Mouse (Mus musculus): Measurements from ENCODE around the gene Rhoh.

Rhoh gene

DNA sequence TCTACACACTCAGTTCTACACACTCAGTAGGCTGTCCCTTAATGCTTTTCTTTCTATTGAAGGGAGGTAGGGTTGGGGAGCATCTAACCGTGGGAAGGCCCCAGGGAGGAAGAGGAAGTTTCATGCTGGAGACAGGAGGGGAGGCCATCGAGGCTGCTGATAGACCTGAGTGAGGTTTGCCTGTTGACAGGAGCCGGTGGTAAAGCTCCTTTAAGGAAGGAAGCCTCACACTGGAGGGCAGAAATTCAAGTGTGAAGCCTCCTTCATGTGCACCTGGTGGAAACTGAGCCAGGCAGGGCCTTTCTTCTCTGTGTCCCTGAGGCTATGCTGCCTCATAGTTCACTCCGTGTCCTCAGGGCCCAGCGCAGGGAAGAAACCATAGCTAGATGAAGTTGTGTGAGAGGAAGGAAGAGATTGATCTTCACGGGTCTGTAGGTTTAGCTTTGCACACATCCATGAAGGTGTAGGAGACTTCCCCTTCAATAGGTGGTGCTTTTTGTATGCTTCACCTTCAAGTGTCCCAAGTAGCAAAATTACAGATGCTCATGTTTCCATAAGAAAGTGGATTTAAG, 34.2 kb downstream of the Rhoh start:
- no peak for DNase-seq (ENCODE audit: low spot score in 2 of 2)

DNA sequence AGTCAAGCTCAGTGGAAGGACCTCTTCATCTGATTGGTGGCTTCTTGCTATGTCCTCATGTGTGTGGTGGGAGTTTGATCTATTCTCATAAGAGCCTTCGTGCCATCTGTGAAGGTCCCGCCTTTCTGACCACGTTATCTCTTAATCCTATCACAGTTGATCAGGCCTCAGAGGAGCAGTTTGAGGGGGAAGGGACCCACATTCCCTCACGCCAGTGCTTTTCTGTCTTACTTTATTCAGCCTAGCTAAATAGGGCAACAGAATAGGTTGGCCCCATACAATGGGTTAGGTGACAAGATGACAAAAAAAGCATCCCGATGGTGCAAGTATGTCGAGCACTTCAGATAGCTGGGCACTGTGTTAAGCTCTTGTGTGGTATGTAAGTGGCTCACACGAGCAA, 34.8 kb downstream of the Rhoh start:
- no peak for DNase-seq (ENCODE audit: low spot score in 2 of 2)

DNA sequence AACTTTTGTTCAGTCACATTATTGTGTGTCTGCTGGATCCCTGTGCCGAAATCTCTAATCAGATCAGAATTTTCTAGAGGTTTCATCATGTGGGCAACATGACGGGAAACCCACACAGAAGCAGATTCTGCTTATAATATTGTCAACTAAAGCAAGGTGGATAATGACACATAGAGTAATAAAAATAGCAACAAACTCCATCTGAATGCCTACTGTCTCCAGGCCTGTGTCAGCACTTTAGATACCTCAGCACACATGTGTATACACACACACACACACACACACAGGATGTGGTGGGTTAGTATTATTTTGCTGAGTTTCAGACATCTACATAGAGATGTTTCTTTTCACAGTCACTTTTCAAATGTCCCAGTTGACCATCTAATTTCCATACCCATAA, 36.7 kb downstream of the Rhoh start:
- DNase-seq (ENCODE audit: low spot score in 2 of 2), result no peak

DNA sequence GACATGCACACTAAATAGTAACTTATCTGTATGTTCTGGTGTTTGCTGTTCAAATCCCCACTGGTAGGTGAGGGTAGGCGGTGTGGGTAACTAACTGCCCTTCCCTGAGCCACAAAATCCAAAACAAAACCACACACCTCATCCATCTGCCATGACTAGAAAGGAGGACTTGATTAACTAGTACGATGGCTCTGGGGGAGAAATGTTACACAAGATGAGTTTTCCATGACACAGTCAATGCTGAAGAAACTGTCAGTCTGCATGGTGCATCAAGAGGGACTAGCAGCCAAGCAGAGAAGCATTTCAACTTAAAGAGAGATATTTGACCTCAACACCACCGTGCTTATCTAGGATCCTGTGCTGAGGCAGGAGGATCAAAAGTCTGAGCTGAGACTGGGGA, 37.7 kb downstream of the Rhoh start:
- DNase-seq (ENCODE audit: low spot score in 2 of 2), result no peak

DNA sequence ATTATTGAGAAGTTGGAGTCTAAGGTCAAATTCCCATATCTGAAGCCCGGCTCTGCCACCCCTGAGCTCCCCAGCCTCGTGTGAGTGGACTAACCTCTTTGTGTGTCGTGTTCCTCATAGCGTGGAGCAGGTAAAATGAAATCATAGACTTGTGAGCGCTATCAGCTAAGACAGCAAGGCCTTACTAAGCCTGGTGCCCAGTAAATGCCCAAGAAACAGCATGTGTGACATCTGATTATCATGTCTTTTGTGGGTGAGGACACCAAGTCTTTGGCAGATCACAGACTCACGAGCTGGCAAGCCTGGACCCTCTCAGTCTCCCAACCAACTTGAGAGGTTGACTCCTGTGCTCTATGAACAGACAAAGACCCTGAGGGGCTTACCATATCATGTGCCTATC, 39.1 kb downstream of the Rhoh start:
- DNase-seq (ENCODE audit: low spot score in 2 of 2), result no peak

DNA sequence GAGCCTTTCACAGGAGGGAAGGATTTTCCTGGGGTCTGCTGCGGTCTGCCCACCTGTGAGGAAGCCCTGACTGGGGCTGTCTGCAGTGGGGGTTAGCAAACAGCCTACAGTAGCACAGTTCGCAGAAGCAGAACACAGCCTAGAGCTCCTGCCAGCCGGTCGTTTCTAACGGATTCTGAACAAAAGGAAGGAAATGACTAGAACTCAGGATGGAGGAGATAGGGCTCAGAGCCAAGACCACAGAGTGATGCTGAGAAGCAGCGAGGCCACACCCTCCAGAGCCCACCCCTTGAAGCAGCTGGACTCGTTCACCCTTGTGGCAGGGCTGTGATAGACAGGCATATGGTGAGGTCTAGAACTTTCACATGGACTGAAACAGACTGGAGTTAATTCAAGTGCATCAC, 39.9 kb downstream of the Rhoh start:
- no peak for DNase-seq (ENCODE audit: low spot score in 2 of 2)

DNA sequence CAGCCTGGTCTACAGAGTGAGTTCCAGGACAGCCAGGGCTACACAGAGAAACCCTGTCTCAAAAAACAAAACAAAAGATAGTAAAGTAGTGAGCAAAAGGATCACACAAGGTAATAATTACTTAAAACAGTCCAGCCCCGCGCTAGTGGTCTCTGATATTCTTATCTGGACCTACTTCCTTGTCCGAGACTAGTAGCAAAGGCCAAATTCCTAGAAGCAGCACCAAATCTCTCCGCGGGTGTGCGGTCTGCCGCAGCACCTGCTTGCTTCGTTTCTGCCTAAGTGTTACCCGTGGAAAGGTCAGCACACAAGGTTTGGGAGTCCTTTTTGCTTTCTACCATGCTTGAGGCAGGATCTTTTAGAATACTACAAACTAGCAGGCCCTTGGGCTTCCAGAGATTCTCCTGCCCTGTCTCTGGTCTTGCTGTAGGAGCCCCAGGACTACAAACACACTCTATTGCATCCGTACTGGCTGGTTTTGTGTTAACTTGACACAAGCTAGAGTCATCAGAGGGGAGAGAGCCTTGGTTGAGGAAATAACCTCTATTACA, 40.9 kb downstream of the Rhoh start:
- no peak for DNase-seq (ENCODE audit: low spot score in 2 of 2)

DNA sequence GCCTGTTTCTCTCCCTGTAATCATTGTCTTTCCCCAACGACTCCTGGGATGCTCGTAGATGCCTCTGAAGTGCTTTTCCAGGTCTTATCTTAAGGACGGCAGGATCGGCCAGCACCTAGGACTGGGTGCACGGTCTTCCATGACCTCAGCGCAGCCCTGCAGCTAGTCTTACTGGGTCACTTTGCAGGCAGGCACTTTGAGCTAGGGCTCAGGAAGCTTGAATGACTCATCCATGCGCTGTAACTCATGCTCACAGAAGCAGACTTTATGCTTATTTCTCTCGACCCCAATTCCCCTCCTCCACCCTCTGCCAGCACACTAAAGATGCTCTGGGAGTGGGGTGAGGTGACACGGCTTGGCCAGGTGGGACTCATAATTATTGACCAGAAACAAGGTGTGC, 41.8 kb downstream of the Rhoh start:
- DNase-seq (ENCODE audit: low spot score in 2 of 2), result no peak

DNA sequence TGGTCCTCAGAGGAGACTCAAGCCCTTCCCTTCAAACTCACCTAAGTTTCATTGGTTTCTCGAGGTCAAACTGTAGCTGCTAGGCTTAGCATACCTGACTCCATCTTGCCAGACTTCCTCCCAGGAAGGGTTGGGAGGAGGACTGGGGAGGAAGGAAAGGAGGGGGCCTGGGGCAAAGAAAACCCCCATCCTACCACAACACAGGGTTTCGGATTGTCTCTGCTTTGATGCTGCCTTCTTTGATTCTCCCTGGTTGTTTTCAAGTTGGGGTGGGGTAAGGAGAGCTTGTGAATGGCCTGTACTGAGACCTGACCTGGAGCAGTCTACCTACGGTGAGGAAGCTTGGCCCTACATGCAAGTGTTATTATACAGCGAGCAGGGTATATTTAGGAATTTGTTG, 43.5 kb downstream of the Rhoh start:
- no peak for DNase-seq (ENCODE audit: low spot score in 2 of 2)

DNA sequence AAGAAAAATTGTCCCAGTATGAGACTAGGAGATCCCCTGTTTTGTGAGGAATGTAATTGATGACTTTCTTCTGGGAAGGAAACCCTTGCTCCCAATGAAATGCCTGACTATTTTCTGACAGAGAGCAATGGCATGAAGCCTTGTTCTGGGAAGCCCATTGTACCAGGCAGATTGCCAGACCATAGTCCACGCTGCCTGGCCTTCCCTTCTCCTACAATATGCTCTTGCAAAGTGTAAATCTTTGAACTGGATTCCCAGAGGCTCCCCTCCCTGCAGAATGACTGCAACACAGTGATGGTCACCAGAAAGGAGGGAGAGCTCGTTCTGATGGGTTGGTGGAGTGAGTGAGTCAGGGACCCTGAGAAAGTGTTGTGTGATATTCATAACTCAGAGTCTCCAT, 47.7 kb downstream of the Rhoh start:
- DNase-seq (ENCODE audit: low spot score in 2 of 2), result no peak

DNA sequence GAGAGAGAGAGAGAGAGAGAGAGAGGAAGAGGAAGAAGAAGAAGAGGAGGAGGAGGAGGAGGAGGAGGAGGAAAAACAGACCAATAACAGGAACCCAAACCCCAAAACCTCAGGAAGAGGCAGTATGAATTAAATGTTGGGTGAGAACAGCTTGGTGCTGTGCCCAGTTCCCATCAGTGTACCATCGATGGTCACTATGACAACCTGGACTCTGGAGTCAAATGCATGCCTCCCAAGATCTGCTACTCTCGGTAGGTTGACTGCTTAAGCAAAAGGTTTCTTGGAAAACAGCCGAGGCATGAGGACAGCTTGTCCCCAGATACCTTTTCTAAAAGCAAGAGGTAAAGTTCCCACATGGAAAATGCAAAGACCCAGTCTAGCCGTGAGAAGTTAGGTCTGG, 48.3 kb downstream of the Rhoh start:
- DNase-seq (ENCODE audit: low spot score in 2 of 2), result no peak

DNA sequence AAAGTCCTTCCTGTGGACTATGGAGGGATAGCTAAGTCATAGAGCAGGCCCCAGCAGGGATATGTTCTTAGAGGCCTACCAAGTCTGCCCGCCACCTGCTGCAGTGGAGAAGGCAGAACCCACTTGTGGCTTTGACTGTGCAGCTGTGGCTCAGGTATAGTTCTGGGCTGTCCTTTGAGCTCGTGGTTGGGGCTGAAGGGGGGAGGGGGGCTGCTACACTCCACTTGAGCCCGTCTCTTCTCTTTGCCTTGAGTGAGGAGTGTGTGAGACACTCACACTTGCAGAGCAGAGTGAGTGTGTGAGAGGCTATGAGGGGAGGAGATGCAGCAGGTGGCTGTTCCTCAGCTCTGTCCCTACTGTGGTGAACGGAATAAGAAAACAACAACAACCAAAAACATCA, 49.4 kb downstream of the Rhoh start:
- DNase-seq (ENCODE audit: low spot score in 2 of 2), result peak in 1 of 2 experiments; percentile 23

DNA sequence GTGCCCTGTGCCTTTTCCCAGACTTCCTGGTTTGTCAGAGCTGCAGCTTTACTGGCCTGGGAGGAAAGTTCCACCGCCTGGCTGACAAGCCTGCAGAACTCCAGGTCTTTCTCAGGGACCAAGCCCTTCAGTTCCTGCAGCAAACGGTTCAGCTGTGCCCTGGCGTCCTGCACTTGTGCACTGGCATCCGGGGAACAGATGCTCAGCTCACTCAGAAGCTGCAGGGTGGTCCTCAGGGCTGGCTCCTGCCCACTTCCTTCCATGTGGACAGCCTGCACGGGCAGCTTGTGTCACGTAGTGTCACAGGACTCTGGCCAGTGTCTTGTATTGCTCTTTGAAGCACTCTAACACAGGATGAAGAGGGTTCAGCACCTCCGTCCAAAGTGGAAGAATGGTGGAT, 50.7 kb downstream of the Rhoh start:
- DNase-seq (ENCODE audit: low spot score in 2 of 2), result no peak

DNA sequence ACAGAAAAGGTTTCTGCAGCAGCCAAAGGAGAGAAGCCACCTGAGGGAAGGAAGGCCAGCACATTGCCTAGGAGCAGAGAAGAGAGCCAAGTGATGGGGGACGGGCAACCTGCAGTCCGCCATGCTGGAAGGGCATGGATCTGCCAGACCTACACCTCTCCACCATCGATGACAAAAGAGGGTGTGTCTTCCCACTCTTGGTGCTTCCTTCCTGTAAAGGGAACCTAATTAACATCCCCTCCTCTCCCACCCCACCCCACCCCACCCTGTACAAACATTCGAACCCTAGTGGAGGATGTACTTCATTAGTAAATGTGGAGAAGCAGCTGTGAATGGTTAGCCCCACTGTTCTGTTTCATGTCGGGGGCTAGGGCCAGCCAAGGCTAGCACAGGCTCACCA, 51.2 kb downstream of the Rhoh start:
- DNase-seq (ENCODE audit: low spot score in 2 of 2), result no peak

DNA sequence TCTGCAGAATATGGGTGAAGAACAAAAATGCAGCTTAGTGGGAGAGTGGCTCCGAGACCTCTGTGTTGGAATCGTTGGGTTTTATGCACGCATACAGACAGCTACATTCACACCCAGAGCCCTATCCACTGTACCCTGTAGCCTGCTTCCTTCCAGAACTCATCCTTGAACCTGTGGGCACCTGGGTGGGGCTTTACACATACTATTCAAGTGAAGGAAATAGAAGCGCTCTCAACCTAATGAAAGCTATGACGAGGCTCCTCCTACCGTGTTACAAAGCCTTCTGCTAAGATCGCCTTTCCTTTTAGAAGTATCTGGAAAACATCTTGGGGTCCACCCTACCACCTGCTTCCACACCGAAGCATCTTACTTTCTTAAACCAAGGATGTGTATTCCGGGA, 52.1 kb downstream of the Rhoh start:
- DNase-seq (ENCODE audit: low spot score in 2 of 2), result no peak

DNA sequence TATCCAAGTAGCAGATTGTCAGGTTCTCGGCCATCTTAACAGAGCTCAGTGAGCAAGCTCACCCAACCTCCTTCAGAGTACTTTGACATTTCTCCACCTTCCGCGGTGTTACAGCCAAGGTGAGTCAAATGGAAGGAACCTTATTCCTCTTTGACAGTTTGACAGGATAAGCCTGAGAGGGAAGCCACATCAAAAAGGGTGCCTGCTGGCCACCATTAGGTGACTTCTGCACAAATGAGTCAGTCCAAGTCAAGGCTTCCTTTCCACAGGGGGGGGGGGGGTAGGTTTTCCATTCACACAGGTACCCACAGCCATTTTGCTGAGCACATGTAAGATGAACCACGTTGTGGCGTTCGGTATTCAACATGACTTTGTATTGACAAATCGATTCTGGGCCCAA, 53.3 kb downstream of the Rhoh start:
- no peak for DNase-seq (ENCODE audit: low spot score in 2 of 2)

DNA sequence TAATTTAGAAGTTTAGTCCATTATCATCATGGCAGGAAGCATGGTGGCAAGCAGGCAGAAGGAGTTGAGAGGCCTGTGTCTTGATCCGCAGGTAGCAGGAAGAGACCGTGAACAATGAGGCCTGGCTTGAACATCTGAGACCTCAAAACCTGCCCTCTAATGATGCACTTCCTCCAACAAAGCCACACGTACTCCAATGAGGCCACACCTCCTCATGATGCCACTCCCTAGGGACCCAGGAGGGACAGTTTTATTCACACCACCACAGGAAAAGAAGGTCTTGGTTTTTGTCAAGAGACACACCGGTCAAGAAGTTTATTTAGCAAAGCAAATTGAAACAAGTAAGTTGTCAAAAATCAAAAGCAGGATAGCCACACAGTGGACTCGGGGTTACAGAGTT, 55.9 kb downstream of the Rhoh start:
- no peak for DNase-seq (ENCODE audit: low spot score in 2 of 2)

DNA sequence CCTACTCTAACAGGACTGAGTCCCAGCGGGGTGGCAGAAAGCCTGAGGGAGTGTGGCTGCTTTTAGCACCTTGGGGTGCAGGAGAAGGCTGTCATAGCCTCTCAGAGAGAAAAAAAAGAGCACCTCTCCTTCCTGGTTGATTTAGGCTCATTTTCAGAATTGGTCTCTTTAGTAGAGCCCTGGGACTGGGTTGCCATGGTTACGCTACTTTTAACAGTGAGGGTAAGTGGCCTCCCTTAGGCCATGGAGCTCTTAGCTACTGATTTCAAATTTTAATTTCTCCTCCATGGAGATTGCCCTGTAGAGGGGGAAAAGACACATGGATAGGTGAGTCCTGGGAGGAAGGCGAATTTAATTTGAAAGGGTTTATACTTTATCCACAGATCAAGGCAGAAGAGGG, 57.6 kb downstream of the Rhoh start:
- DNase-seq (ENCODE audit: low spot score in 2 of 2), result no peak

DNA sequence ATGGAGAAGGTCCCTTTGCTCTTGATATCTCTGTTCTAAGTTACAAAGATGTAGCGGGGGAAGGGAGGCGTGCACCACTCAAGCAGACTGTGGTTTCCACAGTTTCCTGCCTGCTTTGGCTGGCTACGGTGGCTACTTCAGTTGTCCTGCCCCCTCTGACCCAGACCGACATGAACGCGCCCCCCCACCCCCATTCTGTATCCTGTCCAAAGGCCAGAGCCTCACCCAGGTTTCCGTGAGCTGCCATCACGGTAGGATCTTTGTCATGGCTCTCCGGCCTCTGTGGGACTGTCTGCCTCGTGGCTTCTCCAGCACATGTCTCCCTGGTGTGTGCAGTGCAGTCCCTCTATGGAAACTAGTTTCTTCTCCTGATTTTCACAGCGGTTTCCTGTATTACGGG, 58.3 kb downstream of the Rhoh start:
- DNase-seq (ENCODE audit: low spot score in 2 of 2), result no peak

DNA sequence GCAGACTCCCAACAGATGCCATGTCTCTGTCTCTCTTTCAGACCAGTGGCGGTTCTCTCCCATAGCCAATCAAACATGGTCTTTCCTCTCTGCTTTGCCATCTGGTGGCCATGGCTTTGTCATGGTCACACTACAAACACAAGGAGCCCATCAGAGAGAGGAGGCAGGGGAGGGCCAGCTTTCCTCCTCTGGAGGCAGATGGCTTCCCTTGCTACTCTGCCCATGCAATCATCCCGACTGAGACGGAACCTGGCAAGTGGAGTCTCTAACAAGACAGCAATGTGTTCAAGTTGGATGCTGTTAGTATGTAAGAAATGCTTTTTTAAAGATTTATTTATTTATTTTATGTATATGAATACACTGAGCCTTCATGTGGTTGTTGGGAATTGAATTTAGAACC, 58.9 kb downstream of the Rhoh start:
- no peak for DNase-seq (ENCODE audit: low spot score in 2 of 2)

DNA sequence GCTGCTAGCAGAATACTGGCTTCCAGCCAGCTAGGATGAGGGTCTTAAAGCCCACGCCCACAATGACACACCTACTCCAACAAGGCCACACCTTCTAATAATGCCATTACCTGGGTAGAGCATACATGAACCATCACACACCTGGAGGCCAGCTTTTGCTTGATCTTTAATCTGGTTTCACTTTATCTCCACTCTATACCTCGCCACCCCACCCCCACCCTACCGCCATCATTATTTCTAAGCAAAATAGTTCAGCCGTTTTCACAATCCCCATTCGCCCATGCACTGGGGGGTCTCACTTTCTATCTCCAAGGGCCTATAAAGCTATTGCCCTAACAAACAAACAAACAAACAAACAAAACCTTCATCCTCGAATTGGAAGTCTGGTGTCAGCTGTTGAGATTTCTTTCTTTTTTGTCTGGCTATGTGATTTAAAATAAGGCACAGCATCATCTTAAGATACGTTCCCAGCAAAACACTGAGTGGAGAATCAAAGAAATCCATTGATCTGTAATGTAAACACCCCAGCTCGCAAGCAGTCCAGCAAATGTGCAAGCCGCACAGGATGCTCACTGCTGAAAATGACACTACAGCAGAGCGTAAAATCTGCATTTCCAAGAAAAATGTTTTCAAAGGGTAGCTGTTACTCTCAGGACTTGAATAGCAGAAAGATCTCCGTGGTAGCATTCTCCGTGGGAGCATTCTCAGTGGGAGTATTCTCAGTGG, 59.9 kb downstream of the Rhoh start:
- no peak for DNase-seq (ENCODE audit: low spot score in 2 of 2)

DNA sequence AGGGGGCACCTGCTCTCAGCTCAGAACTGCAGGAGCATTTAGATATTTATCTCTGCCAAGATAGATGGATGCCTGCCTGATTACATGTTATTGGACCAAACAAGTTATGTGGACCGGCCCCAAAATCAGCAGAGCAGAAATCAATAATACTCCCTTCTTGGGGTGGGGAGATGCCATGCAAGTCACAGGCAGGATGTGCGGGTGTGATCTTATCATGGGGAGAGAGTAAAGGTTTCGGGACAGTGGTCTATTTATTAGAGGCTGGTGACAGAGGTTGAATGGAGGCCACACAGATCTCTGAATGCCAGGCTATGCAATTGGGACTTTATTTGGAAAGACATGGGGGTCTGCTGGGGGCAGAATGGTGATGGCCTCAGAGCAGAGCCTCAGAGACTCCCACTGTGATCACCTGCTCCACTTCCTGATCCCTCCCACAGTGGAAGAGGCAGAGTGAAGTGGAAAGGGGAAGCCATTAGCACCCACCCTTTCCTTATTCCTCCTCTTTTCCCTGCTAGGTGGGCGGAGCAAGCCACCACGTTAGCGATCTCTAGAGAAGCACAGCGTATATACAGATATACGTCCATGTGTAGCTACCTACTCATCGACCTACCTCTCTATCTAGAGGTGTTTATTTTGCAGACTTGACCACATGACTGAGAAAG, 60.6 kb downstream of the Rhoh start:
- no peak for DNase-seq (ENCODE audit: low spot score in 2 of 2)

DNA sequence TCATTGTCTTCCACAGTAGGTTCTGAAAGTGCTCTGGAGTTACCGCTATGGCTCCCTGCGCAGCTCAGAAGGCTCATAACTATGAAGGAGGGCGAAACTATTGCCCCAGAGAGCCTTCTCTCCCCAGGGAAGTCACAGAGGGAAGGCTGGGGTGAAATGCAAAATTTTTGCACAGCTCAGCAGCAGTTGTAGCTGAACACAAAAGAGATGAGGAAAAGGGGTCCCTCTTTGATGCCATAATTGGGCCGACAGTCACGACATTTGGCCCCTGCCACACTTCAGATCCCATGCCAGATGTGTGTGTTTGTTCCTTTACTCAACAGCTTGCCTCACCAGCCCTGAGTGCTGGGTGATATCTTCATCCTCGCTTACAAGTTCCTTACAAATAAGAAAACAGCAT, 65.7 kb downstream of the Rhoh start:
- no peak for DNase-seq (ENCODE audit: low spot score in 2 of 2)

Measured in spleen, postnatal 14 days (tissue).